Mouse (Mus musculus) hindbrain, embryonic 11.5 days (tissue): ENCODE data around the gene Slc7a5. TPM values are rescaled to one million over a fixed set of nuclear protein-coding genes. Genes with fewer than 3 reads are reported as not detected.
A peak's percentile ranks its signal among the peaks of the same experiment; 100 is the strongest.

ENCODE experiments used
- ATAC-seq: fragments of 200-750 bp; cut with Nextera tagmentation; 2 replicates; pipeline ENCODE4 v1.8.0; 2017; ENCODE audit warnings: mild to moderate bottlenecking, moderate TSS enrichment, moderate library complexity; ENCODE audit not compliant: low FRiP score
- DNase-seq: peaks from one replicate; pipeline ENCODE4 v3.0.0-alpha.2; 2015; ENCODE audit warnings: low spot score
- H3K27ac ChIP-seq: fragments of 300-500 bp; sonication (generic); 2 replicates; pipeline ENCODE4 v1.5.1; 2014; ENCODE audit warnings: mild to moderate bottlenecking, low read depth, low read length
- H3K27me3 ChIP-seq: fragments of 300-500 bp; sonication (generic); 2 replicates; pipeline ENCODE4 v1.6.1; 2014; ENCODE audit warnings: mild to moderate bottlenecking, low read length, moderate library complexity, mixed read lengths; ENCODE audit not compliant: control insufficient read depth, insufficient read depth
- H3K36me3 ChIP-seq: fragments of 300-500 bp; sonication (generic); 2 replicates; pipeline ENCODE4 v1.6.1; 2014; ENCODE audit warnings: mild to moderate bottlenecking, low read length, moderate library complexity, mixed read lengths; ENCODE audit not compliant: control insufficient read depth, insufficient read depth
- H3K4me1 ChIP-seq: fragments of 300-500 bp; sonication (generic); replicated peaks from 2 replicates; pipeline ENCODE4 v1.6.1; 2014; ENCODE audit warnings: low read length, mixed read lengths; ENCODE audit not compliant: control insufficient read depth, insufficient read depth
- H3K4me2 ChIP-seq: fragments of 300-500 bp; sonication (generic); replicated peaks from 2 replicates; pipeline ENCODE4 v1.6.1; 2014; ENCODE audit warnings: mild to moderate bottlenecking, low read depth, low read length
- H3K4me3 ChIP-seq: fragments of 300-500 bp; sonication (generic); 2 replicates; pipeline ENCODE4 v1.5.1; 2014; ENCODE audit warnings: low read depth, low read length
- H3K9ac ChIP-seq: fragments of 300-500 bp; sonication (generic); 2 replicates; pipeline ENCODE4 v1.6.1; 2014; ENCODE audit warnings: low read depth, low read length
- H3K9me3 ChIP-seq: fragments of 300-500 bp; sonication (generic); 2 replicates; pipeline ENCODE4 v1.6.1; 2016; ENCODE audit warnings: low read length; ENCODE audit not compliant: control insufficient read depth
- WGBS: fragments of 180-500 bp; shearing (Covaris S2); extraction: QIAGEN DNeasy Blood & Tissue Kit; methylation state at CpG from one replicate; pipeline ENCODE4 v1.1.7; 2014; 5-methylcytosine and 5-hydroxymethylcytosine counted together
- polyA plus RNA-seq: library from polyadenylated mRNA; unstranded; fragments of >200 nt; fragmentation: Nextera tagmentation; extraction: Ambion mirVana; gene quantifications from 2 replicates; pipeline ENCODE4 v1.2.1, GENCODE M21; 2014

Gene Slc7a5
- polyA plus RNA-seq, 1 experiment from 2014 or later: 23.3 TPM

- DNase-seq (no peak), ATAC-seq (no peak)
- Histone ChIP-seq H3K36me3 (no peaks in the 10 kb centered on the region), H3K27me3 (no peaks in the 10 kb centered on the region; the same call in 1 of the 2 replicates), H3K9me3 (no peaks in the 10 kb centered on the region), H3K9ac (no peak overlapping the region), H3K4me2 (no peak overlapping the region), H3K27ac (no peak overlapping the region), H3K4me3 (no peak overlapping the region), H3K4me1 (peaks cover 2% of the 10 kb centered on the region; the same call in 1 of the 2 replicates)
- WGBS: 92% methylated on average over 9 of the region's 9 CpGs
Measured at GRCm38 (mm10) chr8:121875517-121875916, 32.0 kb downstream of the Slc7a5 start.

- Histone ChIP-seq H3K36me3 (no peaks in the 10 kb centered on the region), H3K27ac (no peak overlapping the region), H3K27me3 (no peaks in the 10 kb centered on the region; the same call in 1 of the 2 replicates), H3K9me3 (no peaks in the 10 kb centered on the region), H3K9ac (no peak overlapping the region), H3K4me2 (no peak overlapping the region), H3K4me1 (peaks cover 2% of the 10 kb centered on the region; the same call in 1 of the 2 replicates), H3K4me3 (no peak overlapping the region)
- 78% methylated on average over 3 of the region's 3 CpGs for WGBS
- DNase-seq (no peak), ATAC-seq (no peak)
Measured at GRCm38 (mm10) chr8:121875045-121875444, 32.4 kb downstream of the Slc7a5 start.

- DNase-seq (peak; percentile 29), ATAC-seq (no peak)
- H3K9ac ChIP-seq: no peak overlapping the region
- 67% methylated on average over 9 of the region's 9 CpGs for WGBS
- H3K4me2 ChIP-seq: no peak overlapping the region
- no peak overlapping the region for H3K27ac ChIP-seq
- H3K27me3 ChIP-seq: no peaks in the 10 kb centered on the region; the same call in 1 of the 2 replicates
- no peaks in the 10 kb centered on the region for H3K36me3 ChIP-seq
- no peaks in the 10 kb centered on the region for H3K9me3 ChIP-seq
- H3K4me1 ChIP-seq: peaks cover 2% of the 10 kb centered on the region; the same call in 1 of the 2 replicates
- no peak overlapping the region for H3K4me3 ChIP-seq
Measured at GRCm38 (mm10) chr8:121874031-121874430, 33.5 kb downstream of the Slc7a5 start.

- no peaks in the 10 kb centered on the region; the same call in 1 of the 2 replicates for H3K27me3 ChIP-seq
- H3K9me3 ChIP-seq: no peaks in the 10 kb centered on the region
- H3K4me1 ChIP-seq: peaks cover 2% of the 10 kb centered on the region; the same call in 1 of the 2 replicates
- no peak overlapping the region for H3K4me3 ChIP-seq
- no peak overlapping the region for H3K4me2 ChIP-seq
- DNase-seq (no peak), ATAC-seq (no peak)
- WGBS: 46% methylated on average over 10 of the region's 10 CpGs
- no peaks in the 10 kb centered on the region for H3K36me3 ChIP-seq
- no peak overlapping the region for H3K27ac ChIP-seq
- H3K9ac ChIP-seq: no peak overlapping the region
Measured at GRCm38 (mm10) chr8:121871833-121872440, 35.6 kb downstream of the Slc7a5 start.

- H3K9ac ChIP-seq: no peak overlapping the region
- H3K9me3 ChIP-seq: no peaks in the 10 kb centered on the region
- no peak overlapping the region for H3K27ac ChIP-seq
- H3K36me3 ChIP-seq: no peaks in the 10 kb centered on the region
- WGBS: 87% methylated on average over 2 of the region's 2 CpGs
- no peaks in the 10 kb centered on the region; the same call in 1 of the 2 replicates for H3K27me3 ChIP-seq
- no peak for DNase-seq
- no peak for ATAC-seq
- no peak overlapping the region for H3K4me2 ChIP-seq
- peaks cover 2% of the 10 kb centered on the region; the same call in 1 of the 2 replicates for H3K4me1 ChIP-seq
- H3K4me3 ChIP-seq: no peak overlapping the region
Measured at GRCm38 (mm10) chr8:121870190-121870589, 37.3 kb downstream of the Slc7a5 start.

- 89% methylated on average over 7 of the region's 7 CpGs for WGBS
- ATAC-seq: no peak
- no peak overlapping the region for H3K9ac ChIP-seq
Measured at GRCm38 (mm10) chr8:121868896-121869295, 38.6 kb downstream of the Slc7a5 start.

GRCm38 (mm10) chr8:121868196-121868595, 39.3 kb downstream of the Slc7a5 start:
- no peaks in the 10 kb centered on the region for H3K9me3 ChIP-seq
- ATAC-seq (no peak), DNase-seq (no peak)
- H3K27ac ChIP-seq: no peak overlapping the region
- no peaks in the 10 kb centered on the region; the same call in 1 of the 2 replicates for H3K27me3 ChIP-seq
- whole genome bisulfite sequencing: 89% methylated on average over 5 of the region's 5 CpGs
- H3K4me3 ChIP-seq: no peak overlapping the region
- H3K36me3 ChIP-seq: no peaks in the 10 kb centered on the region
- H3K4me1 ChIP-seq: peaks cover 2% of the 10 kb centered on the region; the same call in 1 of the 2 replicates
- no peak overlapping the region for H3K4me2 ChIP-seq
- no peak overlapping the region for H3K9ac ChIP-seq

More at GRCm38 (mm10) chr8:121868896-121869295, 38.6 kb downstream of the Slc7a5 start:
- Histone ChIP-seq H3K4me2 (no peak overlapping the region), H3K4me3 (no peak overlapping the region), H3K27me3 (no peaks in the 10 kb centered on the region; the same call in 1 of the 2 replicates), H3K4me1 (peaks cover 2% of the 10 kb centered on the region; the same call in 1 of the 2 replicates), H3K9me3 (no peaks in the 10 kb centered on the region), H3K36me3 (no peaks in the 10 kb centered on the region), H3K27ac (no peak overlapping the region)
- no peak for DNase-seq

- H3K4me2 ChIP-seq: no peak overlapping the region
- no peak for ATAC-seq
- no peaks in the 10 kb centered on the region for H3K9me3 ChIP-seq
- no peaks in the 10 kb centered on the region for H3K36me3 ChIP-seq
- no peaks in the 10 kb centered on the region for H3K27me3 ChIP-seq
- H3K4me3 ChIP-seq: no peak overlapping the region
- H3K9ac ChIP-seq: no peak overlapping the region
- H3K27ac ChIP-seq: no peak overlapping the region
- 78% methylated on average over 8 of the region's 8 CpGs for WGBS
- no peaks in the 10 kb centered on the region for H3K4me1 ChIP-seq
- no peak for DNase-seq
Measured at GRCm38 (mm10) chr8:121865356-121865755, 42.1 kb downstream of the Slc7a5 start.
